Mouse (Mus musculus) intestine, postnatal 0 days (tissue): ENCODE measurements around the gene Ccdc65. TPM values are rescaled to one million over a fixed set of nuclear protein-coding genes. Genes with fewer than 3 reads are reported as not detected.
A peak's percentile ranks its signal among the peaks of the same experiment; 100 is the strongest.

ENCODE experiments used
- ATAC-seq: fragments of 200-750 bp; cut with Nextera tagmentation; 2 replicates; pipeline ENCODE4 v1.8.0; 2017; ENCODE audit warnings: mild to moderate bottlenecking, moderate TSS enrichment, moderate library complexity
- H3K27ac ChIP-seq: fragments of 300-500 bp; sonication (generic); 2 replicates; pipeline ENCODE4 v1.5.1; 2014; ENCODE audit warnings: mild to moderate bottlenecking, low read depth, low read length, moderate library complexity
- H3K27me3 ChIP-seq: fragments of 300-500 bp; sonication (generic); replicated peaks from 2 replicates; pipeline ENCODE4 v1.6.1; 2014; ENCODE audit warnings: low read length, mixed read lengths; ENCODE audit not compliant: control insufficient read depth, insufficient read depth
- H3K36me3 ChIP-seq: fragments of 300-500 bp; sonication (generic); 2 replicates; pipeline ENCODE4 v1.6.1; 2014; ENCODE audit warnings: mild to moderate bottlenecking, moderate library complexity; ENCODE audit not compliant: control insufficient read depth, insufficient read depth
- H3K4me1 ChIP-seq: fragments of 300-500 bp; sonication (generic); replicated peaks from 2 replicates; pipeline ENCODE4 v1.6.1; 2014; ENCODE audit warnings: antibody characterized with exemption, low read length, mixed read lengths; ENCODE audit not compliant: control insufficient read depth, insufficient read depth
- H3K4me2 ChIP-seq: fragments of 300-500 bp; sonication (generic); replicated peaks from 2 replicates; pipeline ENCODE4 v1.6.1; 2014; ENCODE audit warnings: low read depth, mild to moderate bottlenecking, moderate library complexity
- H3K4me3 ChIP-seq: fragments of 300-500 bp; sonication (generic); 2 replicates; pipeline ENCODE4 v1.5.1; 2014; ENCODE audit warnings: low read depth, low read length
- H3K9ac ChIP-seq: fragments of 300-500 bp; sonication (generic); 2 replicates; pipeline ENCODE4 v1.6.1; 2014; ENCODE audit warnings: mild to moderate bottlenecking, low read depth, low read length
- H3K9me3 ChIP-seq: fragments of 300-500 bp; sonication (generic); 2 replicates; pipeline ENCODE4 v1.6.1; 2016; ENCODE audit warnings: mixed run types; ENCODE audit not compliant: control insufficient read depth
- CTCF ChIP-seq: sonication (generic); IDR thresholded peaks from 2 replicates; pipeline ENCODE4 v1.5.1; 2016; ENCODE audit warnings: low read depth, mild to moderate bottlenecking, control low read depth, antibody characterized with exemption, moderate library complexity
- WGBS: fragments of 180-500 bp; shearing (Covaris S2); extraction: QIAGEN DNeasy Blood & Tissue Kit; methylation state at CpG from one replicate; pipeline ENCODE4 v1.1.7; 2014; 5-methylcytosine and 5-hydroxymethylcytosine counted together
- polyA plus RNA-seq: library from polyadenylated mRNA; unstranded; fragments of >200 nt; fragmentation: Nextera tagmentation; extraction: Ambion mirVana; gene quantifications from 2 replicates; pipeline ENCODE4 v1.2.1, GENCODE M21; 2015

Ccdc65 gene
- polyA plus RNA-seq, 1 experiment from 2014 or later = 0.27 TPM

- Histone ChIP-seq H3K4me1 (no peaks in the 10 kb centered on the region), H3K36me3 (no peaks in the 10 kb centered on the region), H3K27ac (no peak overlapping the region), H3K27me3 (no peaks in the 10 kb centered on the region), H3K9ac (no peak overlapping the region), H3K4me2 (no peak overlapping the region), H3K4me3 (no peak overlapping the region), H3K9me3 (no peaks in the 10 kb centered on the region)
- no peak for ATAC-seq
- 17% methylated on average over 9 of the region's 9 CpGs for WGBS
- TF ChIP-seq CTCF = peak; percentile 85
Measured at GRCm38 (mm10) chr15:98710442-98710841, 2.4 kb downstream of the Ccdc65 start.

DNA sequence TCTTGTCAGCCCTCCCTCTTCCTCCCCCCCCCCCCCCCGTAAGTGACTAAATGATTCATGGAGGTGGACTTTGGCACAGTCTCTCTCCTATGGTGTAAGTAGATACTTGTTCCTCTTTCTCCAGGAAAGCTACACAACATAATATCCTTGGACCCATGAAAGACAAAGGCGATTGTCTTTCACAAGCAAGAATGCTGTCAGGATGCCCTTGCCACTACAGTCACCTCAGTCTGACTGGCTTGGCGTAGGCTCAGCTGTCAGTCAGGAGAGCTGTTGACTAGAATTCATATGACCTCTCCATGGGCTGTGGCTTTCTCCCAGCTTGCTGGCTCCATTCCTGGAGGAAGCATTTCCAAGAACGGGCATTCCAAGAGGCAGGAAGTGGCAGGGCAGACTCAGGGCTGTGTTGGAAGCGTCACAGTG lies 6.2 kb downstream of the Ccdc65 start:
- Histone ChIP-seq H3K4me2 (no peak overlapping the region), H3K4me3 (no peak overlapping the region), H3K4me1 (no peaks in the 10 kb centered on the region), H3K36me3 (no peaks in the 10 kb centered on the region), H3K9ac (no peak overlapping the region), H3K27ac (peak overlapping the region; percentile 62; the same call in 1 of the 2 replicates), H3K9me3 (no peaks in the 10 kb centered on the region), H3K27me3 (no peaks in the 10 kb centered on the region)
- WGBS = 44% methylated on average over 5 of the region's 5 CpGs
- no peak for TF ChIP-seq CTCF
- ATAC-seq = peak; percentile 72

DNA sequence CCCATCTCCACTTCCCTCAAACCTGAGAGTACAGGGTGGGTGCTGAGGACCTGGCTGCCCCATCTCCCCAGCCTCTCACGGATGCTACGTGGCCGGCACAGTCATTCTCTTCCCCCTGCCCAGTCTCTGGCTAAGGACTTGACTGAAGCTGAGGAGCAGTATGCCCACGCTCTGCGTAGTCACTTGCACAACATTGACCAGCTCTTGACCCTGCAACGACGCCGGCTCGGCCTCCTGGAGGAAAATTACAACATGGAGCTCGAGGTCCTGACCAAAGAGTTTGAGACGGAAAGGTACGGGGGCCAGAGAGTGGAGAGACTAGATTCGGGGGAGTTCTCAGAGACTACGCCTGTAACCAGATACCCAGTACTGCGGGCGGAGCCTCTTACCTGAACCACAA lies 9.3 kb downstream of the Ccdc65 start:
- Histone ChIP-seq H3K4me1 (no peaks in the 10 kb centered on the region), H3K27me3 (no peaks in the 10 kb centered on the region), H3K27ac (no peak overlapping the region), H3K9ac (no peak overlapping the region), H3K4me3 (no peak overlapping the region), H3K9me3 (no peaks in the 10 kb centered on the region), H3K4me2 (no peak overlapping the region), H3K36me3 (no peaks in the 10 kb centered on the region)
- TF ChIP-seq CTCF = no peak
- WGBS = 63% methylated on average over 16 of the region's 16 CpGs
- no peak for ATAC-seq

DNA sequence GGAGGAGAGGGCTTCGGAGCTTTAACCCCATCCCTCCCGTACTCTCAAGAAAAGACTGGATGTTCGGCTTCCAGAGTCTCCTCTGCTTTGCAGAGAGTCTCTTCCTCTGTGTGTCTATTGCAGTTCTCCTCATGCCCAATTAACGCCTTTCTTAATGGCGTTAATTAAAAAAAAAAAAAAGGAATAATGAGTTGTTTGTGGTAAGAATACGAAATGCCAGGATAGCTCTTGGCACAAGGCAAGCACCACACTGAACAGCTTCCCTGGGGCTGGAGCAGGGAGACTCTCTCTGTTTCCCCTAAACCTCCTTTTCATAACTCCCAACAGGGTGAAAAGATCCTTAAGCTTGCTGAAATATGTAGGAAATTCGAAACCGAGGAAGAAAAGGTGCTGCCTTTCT lies 14.2 kb downstream of the Ccdc65 start:
- no peak for ATAC-seq
- H3K4me2 ChIP-seq = no peak overlapping the region
- no peak for TF ChIP-seq CTCF
- H3K4me1 ChIP-seq = no peaks in the 10 kb centered on the region; the same call in 1 of the 2 replicates
- H3K9ac ChIP-seq = no peak overlapping the region
- WGBS = 86% methylated on average over 8 of the region's 8 CpGs
- no peak overlapping the region for H3K27ac ChIP-seq
- H3K27me3 ChIP-seq = no peaks in the 10 kb centered on the region
- H3K4me3 ChIP-seq = no peak overlapping the region
- H3K9me3 ChIP-seq = no peaks in the 10 kb centered on the region
- no peaks in the 10 kb centered on the region for H3K36me3 ChIP-seq

GRCm38 (mm10) chr15:98722854-98723253 lies 14.8 kb downstream of the Ccdc65 start:
- no peak overlapping the region for H3K9ac ChIP-seq
- no peak overlapping the region for H3K4me3 ChIP-seq
- H3K4me2 ChIP-seq = no peak overlapping the region
- TF ChIP-seq CTCF = no peak
- no peaks in the 10 kb centered on the region; the same call in 1 of the 2 replicates for H3K4me1 ChIP-seq
- H3K36me3 ChIP-seq = no peaks in the 10 kb centered on the region
- H3K9me3 ChIP-seq = no peaks in the 10 kb centered on the region
- 65% methylated on average over 14 of the region's 14 CpGs for WGBS
- H3K27ac ChIP-seq = no peak overlapping the region
- no peak for ATAC-seq
- no peaks in the 10 kb centered on the region for H3K27me3 ChIP-seq

- Histone ChIP-seq H3K4me3 (no peak overlapping the region), H3K4me2 (peak overlapping the region; percentile 30; the same call in 1 of the 2 replicates)
- WGBS = 33% methylated on average over 19 of the region's 19 CpGs
Measured at GRCm38 (mm10) chr15:98724441-98724840, 16.4 kb downstream of the Ccdc65 start.

DNA sequence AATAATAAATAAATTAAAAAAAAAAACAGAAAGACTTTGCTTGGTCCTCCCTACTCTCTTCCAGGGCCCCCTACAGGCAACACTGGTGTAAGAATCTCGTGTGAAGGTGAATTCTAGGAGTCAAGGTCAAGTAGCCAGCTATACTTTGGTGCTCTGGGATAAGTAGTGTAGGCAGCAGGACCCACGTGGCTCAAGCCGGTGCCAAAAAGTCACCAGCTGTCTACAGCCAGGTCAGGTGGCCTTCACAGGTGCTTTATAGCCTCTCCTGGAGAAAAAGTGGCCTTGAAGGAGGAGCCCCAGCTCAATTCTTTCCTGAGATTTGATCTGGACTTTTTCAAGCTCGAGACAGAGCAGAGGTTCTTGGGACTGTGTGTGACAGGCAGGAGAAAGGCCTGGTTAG lies 18.1 kb downstream of the Ccdc65 start:
- no peak for TF ChIP-seq CTCF
- no peak overlapping the region for H3K27ac ChIP-seq
- no peaks in the 10 kb centered on the region for H3K36me3 ChIP-seq
- H3K4me2 ChIP-seq = no peak overlapping the region
- H3K9ac ChIP-seq = no peak overlapping the region
- no peak overlapping the region for H3K4me3 ChIP-seq
- no peak for ATAC-seq
- no peaks in the 10 kb centered on the region; the same call in 1 of the 2 replicates for H3K4me1 ChIP-seq
- H3K9me3 ChIP-seq = no peaks in the 10 kb centered on the region
- WGBS = 85% methylated on average over 4 of the region's 4 CpGs
- H3K27me3 ChIP-seq = 0 out of 2 replicates have a peak, but pooled peaks cover 2% of the 10 kb centered on the region

More at GRCm38 (mm10) chr15:98724441-98724840, 16.4 kb downstream of the Ccdc65 start:
- H3K9ac ChIP-seq = no peak overlapping the region
- no peaks in the 10 kb centered on the region for H3K36me3 ChIP-seq
- no peak for TF ChIP-seq CTCF
- 0 out of 2 replicates have a peak, but pooled peaks cover 2% of the 10 kb centered on the region for H3K27me3 ChIP-seq
- H3K4me1 ChIP-seq = no peaks in the 10 kb centered on the region; the same call in 1 of the 2 replicates
- no peaks in the 10 kb centered on the region for H3K9me3 ChIP-seq
- H3K27ac ChIP-seq = no peak overlapping the region
- ATAC-seq = no peak
